Mouse (Mus musculus) heart, adult 2 months (tissue): Measurements from ENCODE around the gene Isx.

Source experiments
- CTCF ChIP-seq: fragments of 200-600 bp; IDR thresholded peaks from 2 replicates; pipeline ENCODE4 v1.8.1; 2022; ENCODE audit warnings: antibody characterized with exemption, mild to moderate bottlenecking, moderate library complexity
- POLR2A ChIP-seq: fragments of 200-500 bp; IDR thresholded peaks from 2 replicates; pipeline ENCODE4 v1.6.1; 2011; ENCODE audit warnings: mild to moderate bottlenecking, low read depth, low read length, control low read depth; ENCODE audit not compliant: insufficient read depth

DNA sequence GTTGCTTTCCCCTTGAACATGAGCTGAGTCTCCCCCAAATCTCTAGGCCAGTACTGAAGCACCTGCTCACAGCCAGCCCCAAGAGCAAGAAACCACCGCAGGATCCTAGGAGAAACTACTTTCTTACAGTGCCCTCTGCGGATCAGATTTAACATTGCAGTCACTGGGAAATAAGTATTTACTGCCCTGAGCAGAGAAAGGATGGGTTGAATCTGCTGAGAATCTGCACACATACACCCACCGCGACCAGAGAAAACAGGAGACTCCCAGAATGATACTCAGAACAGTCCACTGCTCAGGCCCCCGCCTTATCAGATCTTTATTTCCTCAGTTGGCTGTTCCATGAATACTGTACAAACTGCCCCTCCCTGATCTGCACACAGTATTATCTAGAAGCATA, 19.5 kb upstream of the Isx start:
- TF ChIP-seq POLR2A: no peak
- peak; percentile 55 for TF ChIP-seq CTCF
